Mouse (Mus musculus): ENCODE results near the gene Fkbp9. TPM values are rescaled to one million over a fixed set of nuclear protein-coding genes. Genes with fewer than 3 reads are reported as not detected.
"Not testable (repeated sequence)": the region's sequence is repeated elsewhere in the genome, so short reads cannot be mapped to it uniquely, and the experiment has no call there.

The Fkbp9 gene
- total RNA-seq, 2 experiments from 2014 or later: 3.2 to 6.6 TPM

DNA sequence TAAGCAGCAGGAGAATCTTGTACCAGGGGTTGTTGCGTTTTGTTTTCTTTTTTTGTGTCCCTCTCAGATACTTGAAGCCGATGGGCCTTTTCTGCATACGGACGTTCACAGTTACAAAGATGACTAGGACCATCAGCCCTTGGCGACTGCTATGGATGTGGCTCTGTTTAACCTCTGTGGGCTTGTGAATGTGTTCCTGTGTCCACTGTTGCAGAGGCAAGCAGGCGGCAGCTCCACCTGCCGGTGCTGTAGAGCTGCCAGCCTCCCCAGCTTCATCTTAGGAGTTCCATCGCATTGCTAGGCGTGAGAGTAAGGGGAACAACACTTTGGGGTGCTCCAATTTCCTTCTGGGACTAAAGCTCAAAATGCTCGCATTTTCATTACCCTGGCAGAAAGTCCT is 3.7 kb downstream of the Fkbp9 start:
- no peak for ATAC-seq (replicated peaks; ENCODE audit: low FRiP score, low TSS enrichment, poor library complexity, severe bottlenecking)

DNA sequence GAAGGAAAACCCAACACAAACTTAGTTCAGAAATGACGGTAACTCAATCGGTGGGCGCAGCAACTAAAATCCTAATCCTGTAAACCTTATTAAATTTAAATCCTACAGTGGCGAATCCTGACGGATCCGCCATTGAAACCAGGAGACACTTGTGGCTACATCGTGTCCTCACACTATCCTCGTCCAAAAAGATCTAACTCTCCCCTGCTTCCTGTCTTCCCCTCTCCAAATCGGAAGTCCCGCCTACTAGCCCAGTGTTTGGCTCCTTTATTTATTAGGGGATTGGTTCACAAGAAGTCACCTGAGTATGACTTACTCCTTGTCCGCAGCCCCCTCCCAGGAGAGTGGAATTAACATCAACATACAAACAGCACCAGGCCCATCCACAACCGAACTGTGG is 5.3 kb downstream of the Fkbp9 start:
- ATAC-seq (replicated peaks; ENCODE audit: low FRiP score, low TSS enrichment, poor library complexity, severe bottlenecking): no peak

DNA sequence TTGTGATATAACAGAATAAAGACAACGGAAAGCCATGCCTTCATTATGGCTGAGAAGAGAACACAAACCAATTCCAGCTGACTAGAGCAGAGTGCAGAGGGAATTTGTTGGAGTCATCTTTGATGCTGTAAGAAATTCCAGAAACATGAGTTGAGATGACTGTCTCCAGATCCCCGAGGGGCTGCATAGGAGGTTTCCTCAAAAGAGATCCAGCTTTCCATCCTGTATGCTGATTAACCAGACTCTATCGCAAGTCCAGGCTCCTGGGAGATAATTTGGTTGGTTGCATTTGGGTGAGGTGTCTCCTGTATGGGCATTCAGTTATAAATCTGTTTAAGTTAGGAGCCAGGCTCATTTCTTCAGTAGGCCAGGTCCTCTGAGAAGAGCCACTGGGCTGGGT is 5.8 kb downstream of the Fkbp9 start:
- ATAC-seq (replicated peaks; ENCODE audit: low FRiP score, low TSS enrichment, poor library complexity, severe bottlenecking): no peak

DNA sequence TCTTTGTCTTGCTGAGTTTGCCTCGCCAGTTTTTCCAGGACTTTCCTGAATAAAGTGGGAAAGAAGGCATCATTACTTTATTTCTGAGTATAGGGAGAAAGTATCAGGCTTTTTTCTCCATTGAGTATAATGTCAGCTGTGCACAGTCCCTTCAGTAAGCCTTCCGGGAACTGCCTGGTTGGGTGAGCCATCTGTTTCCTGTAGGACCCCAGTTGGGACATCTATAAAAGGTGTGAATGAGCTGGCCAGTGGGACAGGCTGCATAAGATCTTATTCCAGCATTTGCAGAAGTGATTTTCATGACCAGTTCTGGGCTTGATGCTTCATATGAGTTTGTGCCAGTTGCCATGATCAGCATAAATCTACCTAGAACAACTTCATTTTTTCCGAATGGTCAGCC is 11.4 kb downstream of the Fkbp9 start:
- no peak for ATAC-seq (replicated peaks; ENCODE audit: low FRiP score, low TSS enrichment, poor library complexity, severe bottlenecking)

DNA sequence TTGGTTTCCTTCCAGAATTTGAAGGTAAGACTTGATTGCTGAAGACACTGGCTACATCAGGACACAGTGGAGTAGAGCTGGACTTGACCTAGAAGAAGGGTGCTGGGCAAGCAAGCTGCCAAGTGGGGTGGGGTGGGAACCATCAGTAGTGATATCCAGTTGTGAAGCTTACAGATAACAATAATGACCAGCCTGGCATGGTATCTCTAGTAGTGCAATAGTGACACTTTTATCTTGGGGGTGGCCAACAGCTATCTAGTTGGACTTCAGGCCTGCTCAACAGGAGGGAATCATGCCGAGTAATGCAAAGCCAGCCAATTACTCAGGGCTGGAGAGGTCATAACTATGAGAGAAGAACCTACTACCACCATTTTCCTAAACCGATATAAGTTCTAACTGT is 12.5 kb downstream of the Fkbp9 start:
- ATAC-seq (replicated peaks; ENCODE audit: low FRiP score, low TSS enrichment, poor library complexity, severe bottlenecking): peak; percentile 72

DNA sequence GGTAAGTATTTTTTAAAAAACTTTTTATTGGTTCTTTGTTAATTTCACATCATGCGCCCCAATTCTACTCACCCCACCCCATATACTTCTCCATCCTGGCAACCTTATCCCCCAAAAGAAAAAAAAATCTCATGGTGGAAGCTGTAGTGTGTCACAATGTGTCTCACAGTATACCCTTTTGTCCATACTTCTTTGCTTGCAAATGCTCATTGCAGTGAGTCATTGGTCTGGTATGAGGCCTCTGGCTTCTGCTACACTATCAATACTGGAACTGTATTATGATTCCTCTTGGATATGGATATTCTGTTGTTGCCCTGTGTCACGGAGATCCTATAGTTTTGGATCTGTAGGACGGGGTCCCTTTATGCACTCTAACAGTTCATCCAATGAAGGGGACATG is 17.1 kb downstream of the Fkbp9 start:
- no peak for ATAC-seq (replicated peaks; ENCODE audit: low FRiP score, low TSS enrichment, poor library complexity, severe bottlenecking)

DNA sequence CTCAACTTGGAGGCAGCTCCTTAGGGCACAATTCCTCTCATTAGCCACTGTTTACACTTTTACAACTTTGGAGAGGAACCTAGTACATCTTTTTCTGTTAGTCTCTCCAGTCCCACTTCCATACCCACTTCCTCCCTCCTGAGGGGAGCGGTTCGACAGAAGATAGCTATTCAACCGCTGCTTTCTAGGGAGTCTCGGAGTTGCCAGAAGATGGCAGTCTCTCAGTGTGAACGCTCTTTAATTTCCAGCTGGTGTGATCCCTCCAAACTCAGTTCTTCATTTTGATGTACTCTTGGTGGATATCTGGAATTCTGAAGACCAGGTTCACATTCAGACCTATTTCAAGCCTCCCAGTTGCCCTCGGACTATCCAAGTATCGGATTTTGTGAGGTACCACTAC is 18.5 kb downstream of the Fkbp9 start:
- ATAC-seq (replicated peaks; ENCODE audit: low FRiP score, low TSS enrichment, poor library complexity, severe bottlenecking): peak; percentile 86

DNA sequence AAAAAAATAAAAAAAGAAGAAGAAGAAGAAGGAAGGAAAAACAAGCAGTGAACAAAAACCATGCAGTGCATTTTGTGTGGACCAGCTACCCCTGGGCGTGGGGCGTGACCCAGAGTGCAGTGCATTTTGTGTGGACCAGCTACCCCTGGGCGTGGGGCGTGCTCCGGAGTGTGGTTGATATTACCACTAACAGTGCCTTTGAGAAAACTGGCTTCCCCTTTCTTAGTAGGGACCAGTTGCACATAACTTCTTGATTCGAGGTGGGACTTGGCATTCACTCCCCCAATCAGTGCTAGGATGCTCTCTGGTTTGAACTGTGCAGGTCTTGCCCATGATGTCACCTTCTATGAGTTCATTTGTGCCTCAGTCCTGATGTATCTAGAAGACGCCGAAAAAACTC is 22.9 kb downstream of the Fkbp9 start:
- no peak; the same call in 1 of the 2 replicates for ATAC-seq (replicated peaks; ENCODE audit: low FRiP score, low TSS enrichment, poor library complexity, severe bottlenecking)

DNA sequence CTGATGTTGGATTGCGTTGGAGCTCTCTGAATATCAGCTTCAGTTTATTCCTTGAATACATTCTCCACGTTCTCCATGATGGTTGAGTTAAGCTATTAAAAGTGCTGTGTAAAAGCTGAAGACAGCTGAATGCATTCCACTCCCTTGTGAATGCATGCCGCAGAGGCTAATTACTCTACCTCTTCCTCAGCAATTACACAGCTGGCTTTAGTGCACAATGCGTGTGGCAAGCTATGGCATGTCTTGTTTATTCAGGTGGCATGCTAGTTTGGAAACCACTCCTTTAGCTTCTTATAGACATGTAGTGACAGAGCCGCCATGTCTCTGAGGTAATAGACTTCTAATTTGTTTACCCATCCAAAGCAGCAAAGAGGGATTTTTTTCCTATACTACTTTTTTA is 24.9 kb downstream of the Fkbp9 start:
- no peak for ATAC-seq (replicated peaks; ENCODE audit: low FRiP score, low TSS enrichment, poor library complexity, severe bottlenecking)

DNA sequence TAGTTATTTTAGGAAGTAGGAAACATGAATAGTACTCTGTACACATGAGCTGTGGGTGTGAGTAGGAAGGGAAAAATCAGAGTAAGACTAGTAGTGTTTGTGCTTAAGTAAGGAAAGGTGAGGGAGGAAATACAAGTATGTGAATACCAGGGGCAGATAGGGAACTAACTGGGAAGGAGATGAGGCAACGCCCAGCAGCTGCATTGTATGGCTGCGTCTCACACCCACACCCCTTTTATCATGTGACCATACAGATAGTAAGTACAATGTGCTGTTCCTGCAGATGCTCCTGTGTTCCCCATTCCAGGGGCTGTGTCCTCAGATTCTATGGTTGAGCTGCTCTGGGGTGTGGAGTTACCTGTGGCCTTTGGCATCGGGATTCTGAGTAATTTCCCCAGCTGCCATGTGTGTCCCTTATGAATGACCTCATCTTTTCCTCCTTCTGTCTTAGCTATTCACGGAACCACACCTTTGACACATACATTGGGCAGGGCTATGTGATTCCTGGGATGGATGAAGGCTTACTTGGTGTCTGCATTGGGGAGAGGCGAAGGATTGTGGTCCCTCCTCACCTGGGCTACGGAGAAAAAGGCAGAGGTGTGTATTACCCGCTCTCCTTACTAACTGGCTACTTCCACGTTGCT is 28.5 kb downstream of the Fkbp9 start:
- peak; percentile 87 for ATAC-seq (replicated peaks; ENCODE audit: low FRiP score, low TSS enrichment, poor library complexity, severe bottlenecking)

DNA sequence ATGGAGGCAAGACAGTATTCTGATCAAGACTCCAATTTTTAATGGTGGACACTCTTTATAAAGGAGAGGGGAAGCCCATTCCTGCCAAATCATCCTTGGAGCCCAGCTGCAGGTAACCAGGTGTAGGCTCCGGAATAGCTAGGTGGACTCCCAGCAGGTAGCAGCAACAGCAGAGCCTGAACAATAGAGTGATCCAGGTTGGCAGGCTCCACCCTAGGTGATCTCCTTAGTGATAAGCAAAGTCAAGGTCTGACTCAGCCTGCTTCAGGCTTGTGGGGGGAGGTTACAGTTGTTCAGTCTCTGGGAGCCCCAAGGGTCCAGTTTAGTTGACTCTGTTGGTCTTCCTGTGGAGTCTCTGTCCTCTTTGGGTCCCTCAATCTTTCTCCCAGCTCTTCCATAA is 35.0 kb downstream of the Fkbp9 start:
- ATAC-seq (replicated peaks; ENCODE audit: low FRiP score, low TSS enrichment, poor library complexity, severe bottlenecking): not testable (repeated sequence)

DNA sequence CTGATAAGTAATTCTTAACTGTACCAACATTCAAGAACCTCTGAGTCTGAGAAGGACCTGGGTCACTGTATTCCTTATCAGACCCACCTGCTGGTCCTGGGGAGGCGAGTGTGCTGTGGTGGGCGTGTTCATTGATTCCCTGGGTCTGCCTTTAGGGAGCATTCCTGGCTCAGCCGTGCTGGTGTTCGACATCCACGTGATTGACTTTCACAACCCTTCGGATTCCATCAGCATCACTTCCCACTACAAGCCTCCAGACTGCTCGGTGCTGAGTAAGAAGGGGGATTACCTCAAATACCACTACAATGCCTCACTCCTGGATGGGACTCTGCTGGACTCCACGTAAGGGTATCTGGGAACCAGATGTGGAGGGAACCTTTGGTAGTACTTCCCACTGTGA is 36.7 kb downstream of the Fkbp9 start:
- ATAC-seq (replicated peaks; ENCODE audit: low FRiP score, low TSS enrichment, poor library complexity, severe bottlenecking): peak; percentile 80

DNA sequence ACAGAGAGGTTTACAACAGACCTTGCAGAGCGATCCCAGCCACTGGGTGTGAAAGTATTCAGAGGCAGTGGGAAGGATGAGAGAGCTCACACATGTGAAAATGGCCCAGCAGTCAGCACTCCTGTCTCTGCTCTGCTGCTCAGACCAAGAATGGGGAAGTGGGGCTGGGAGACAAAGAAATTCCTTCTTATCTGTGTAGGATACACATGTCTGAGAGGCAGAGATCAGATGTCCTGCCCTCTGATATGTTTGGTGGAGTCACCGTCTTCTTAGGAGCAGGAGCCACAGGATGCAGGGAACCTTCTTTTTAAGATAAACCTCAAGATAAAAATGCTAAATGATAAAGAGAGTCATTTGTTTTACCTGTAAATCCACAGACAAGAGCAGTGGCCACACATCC is 38.2 kb downstream of the Fkbp9 start:
- ATAC-seq (replicated peaks; ENCODE audit: low FRiP score, low TSS enrichment, poor library complexity, severe bottlenecking): peak; percentile 42

DNA sequence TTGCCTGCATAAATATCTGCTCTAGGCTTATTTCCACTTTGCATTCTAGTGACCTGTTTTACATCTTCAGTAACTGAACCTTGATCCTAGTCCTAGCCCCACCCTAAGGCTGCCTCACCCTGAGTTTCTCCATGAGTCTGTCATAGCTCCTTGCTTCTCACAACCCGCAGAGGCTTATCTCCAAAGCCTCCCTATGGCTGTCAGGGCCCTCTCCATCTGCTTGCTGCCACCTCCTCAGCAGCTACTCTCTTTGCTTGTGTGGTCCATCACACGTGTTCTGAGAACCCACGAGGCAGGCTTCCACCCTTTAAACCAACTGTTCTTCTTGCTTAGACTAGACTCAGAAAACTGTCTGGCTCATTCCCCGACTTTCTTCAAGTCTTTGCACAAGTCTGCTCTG is 45.0 kb downstream of the Fkbp9 start:
- peak; percentile 36 for ATAC-seq (replicated peaks; ENCODE audit: low FRiP score, low TSS enrichment, poor library complexity, severe bottlenecking)

DNA sequence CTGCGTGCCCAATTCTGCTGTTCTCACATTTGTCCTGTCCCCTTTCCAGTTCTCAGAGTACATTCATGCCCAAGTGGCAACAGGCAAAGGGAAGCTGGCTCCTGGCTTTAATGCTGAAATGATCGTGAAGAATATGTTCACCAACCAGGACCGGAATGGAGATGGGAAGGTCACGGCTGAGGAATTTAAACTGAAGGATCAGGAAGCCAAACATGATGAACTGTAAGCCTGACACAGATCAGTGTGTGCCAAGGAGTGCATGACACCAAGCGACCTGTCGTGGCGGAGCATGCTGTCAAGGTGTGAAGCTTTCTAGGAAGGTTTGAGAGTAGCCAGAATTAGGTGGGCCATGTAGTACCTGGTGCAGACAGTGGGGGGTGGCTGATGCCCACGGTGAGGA is 46.1 kb downstream of the Fkbp9 start:
- ATAC-seq (replicated peaks; ENCODE audit: low FRiP score, low TSS enrichment, poor library complexity, severe bottlenecking): no peak

DNA sequence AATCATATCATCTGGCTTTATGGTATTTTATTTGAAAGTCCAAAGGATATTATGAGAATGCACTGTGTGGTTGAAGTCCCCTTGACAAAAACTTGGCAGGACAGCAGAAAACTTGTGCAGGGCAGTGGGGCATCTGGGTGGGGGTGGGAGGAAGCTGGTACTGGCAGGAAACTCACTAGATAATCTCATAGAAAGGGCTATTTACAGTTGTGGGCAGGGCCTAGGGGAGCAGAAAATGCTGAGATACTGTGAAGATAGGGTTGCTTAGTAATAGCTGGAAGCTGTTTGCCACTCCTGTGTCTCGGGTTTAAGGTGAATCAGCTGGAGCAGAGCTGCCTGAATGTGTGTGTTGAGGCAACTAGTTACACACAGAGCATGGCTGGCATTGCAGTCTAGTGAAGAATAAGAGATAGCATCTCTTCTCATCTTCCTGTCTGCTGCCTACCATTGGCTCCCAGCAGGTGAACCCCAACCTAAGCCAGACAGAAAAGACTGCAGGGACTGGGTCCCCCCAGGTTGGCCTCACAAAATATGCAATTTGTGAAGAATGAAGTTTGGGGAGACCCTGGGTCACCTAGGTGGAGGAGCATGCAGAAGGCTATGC is 47.6 kb downstream of the Fkbp9 start:
- peak; percentile 84 for ATAC-seq (replicated peaks; ENCODE audit: low FRiP score, low TSS enrichment, poor library complexity, severe bottlenecking)

DNA sequence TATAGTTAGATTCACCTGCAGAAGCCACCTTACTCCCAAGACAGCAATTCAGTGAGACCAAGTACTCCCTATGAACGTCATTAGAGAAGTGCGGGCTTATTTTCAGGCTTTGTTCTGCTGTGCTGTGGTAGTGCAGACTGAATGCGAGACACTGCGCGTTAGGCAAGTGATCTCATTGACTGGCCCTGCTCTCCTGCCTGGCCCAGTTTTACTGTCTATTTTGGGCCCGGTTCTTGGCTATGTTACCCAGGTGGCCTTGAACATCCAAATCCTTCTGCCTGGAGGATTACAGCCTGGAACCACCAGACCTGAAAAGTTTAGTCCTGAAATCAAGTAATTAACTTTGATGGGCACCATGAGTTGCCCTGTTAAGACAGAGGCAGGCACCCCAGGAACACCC is 56.7 kb downstream of the Fkbp9 start:
- ATAC-seq (replicated peaks; ENCODE audit: low FRiP score, low TSS enrichment, poor library complexity, severe bottlenecking): no peak

DNA sequence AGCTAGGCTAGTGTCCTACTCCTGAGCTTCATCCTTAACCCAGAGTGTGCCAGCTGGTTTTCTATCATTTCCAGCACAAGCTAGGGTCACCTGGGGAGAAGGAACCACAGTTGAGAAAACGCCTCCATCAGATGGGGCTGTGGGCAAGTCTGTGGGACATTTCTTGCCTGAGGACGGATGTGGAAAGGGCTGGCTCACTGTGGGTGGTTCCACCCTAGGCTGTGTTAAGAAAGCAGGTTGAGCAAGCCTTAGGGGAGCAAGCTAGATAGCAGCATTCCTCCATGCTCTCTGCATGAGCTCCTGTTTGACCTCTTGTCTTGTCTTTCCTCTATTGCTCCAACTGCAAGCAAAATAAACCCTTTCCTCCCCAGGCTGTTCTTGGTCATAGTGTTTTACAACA is 58.9 kb downstream of the Fkbp9 start:
- ATAC-seq (replicated peaks; ENCODE audit: low FRiP score, low TSS enrichment, poor library complexity, severe bottlenecking): no peak

DNA sequence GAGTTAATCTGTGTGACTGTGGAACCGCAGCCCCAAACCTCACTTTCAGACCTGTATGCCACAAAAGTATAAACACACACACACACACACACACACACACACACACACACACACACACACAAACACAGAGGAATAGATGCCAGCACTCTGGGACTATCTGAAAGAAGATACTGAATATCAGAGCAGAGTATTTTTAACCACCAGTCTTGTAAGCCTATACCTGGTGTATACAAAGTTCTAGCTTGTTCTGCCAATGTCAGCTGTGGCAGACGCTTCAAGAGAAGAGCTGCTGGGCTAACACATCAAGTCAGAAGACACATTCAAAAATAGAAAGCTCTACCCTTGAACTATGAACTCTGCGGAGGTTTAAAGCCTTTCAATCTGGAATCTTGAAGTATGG is 67.7 kb downstream of the Fkbp9 start:
- ATAC-seq (replicated peaks; ENCODE audit: low FRiP score, low TSS enrichment, poor library complexity, severe bottlenecking): no peak

DNA sequence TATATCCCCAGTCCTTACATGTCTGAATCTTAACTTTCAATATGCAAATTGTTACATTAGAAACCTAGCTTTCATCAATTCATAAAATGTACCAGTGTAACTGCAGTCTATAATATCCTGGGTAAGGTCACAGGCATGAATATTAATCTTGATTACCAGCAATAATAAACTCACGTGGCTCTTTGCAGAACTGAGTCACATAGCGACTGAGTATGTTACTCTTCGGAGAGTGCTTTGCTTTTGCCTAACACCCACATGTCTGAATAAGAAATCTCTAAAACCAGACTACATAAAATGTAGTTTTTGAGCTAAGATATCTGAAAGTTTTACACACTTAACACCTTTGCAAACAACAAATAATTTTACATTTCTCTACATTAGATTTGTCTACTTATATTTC is 69.5 kb downstream of the Fkbp9 start:
- ATAC-seq (replicated peaks; ENCODE audit: low FRiP score, low TSS enrichment, poor library complexity, severe bottlenecking): no peak

DNA sequence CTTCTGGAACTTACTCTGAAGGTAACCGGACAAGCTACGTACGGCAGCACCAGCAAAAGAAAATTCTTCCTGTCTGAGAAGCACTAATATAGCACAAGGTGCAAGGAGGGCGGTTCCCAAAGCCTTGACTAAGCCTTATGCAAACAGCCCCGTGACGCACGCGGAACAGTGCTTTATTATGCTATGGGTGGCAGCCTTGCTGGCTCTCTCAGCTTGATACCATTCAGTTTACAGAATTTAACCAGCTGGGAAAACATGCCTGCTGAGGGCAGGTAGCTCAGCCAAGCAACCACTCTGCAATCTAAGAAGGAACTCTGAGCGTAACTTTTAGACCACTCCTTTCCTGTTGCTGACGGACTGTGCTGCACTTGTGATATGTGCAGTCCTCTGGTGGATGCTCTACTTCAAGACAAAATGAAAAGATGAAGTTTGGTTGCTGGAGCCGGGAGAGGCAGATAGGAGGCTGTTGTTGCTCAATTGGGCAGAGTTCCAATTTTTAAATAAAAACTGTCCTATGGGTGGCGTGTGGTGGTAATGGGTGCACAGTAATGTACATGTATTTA is 70.0 kb downstream of the Fkbp9 start:
- peak; percentile 61 for ATAC-seq (replicated peaks; ENCODE audit: low FRiP score, low TSS enrichment, poor library complexity, severe bottlenecking)
